Mouse (Mus musculus) MEL (cell line): ENCODE measurements at regions not wholly inside any gene's neighbourhood (a gene's known extent, or its start where the extent isn't known, plus 50 kb on each side); places are given as distances from the start of the nearest gene placed in this dataset.

Source experiments
- DNase-seq: peaks from one replicate; pipeline ENCODE4 v3.0.0; 2011; ENCODE audit warnings: low read depth, low spot score
- H3K27ac ChIP-seq: 2 replicates; pipeline ENCODE4 v1.5.1; 2012; ENCODE audit warnings: low read depth, mild to moderate bottlenecking, control low read depth, low read length, moderate library complexity; ENCODE audit not compliant: control insufficient read depth
- H3K27me3 ChIP-seq, 2 experiments: fragments of 150-350 bp in 1 of 2; sonication (generic) in 1 of 2; 2 replicates each; pipeline ENCODE4 v1.6.1; 2012; ENCODE audit warnings: low read length in 2 of 2, mild to moderate bottlenecking in 2 of 2, improper control_type of control experiment in 1 of 2, moderate library complexity in 1 of 2; ENCODE audit not compliant: insufficient read depth in 2 of 2, control insufficient read depth in 1 of 2
- H3K36me3 ChIP-seq, 2 experiments: 2 replicates each; pipeline ENCODE4 v1.6.1; 2012 to 2014; ENCODE audit warnings: low read length in 2 of 2, improper control_type of control experiment in 1 of 2, inconsistent platforms in 1 of 2, mild to moderate bottlenecking in 1 of 2; ENCODE audit not compliant: insufficient read depth in 2 of 2, control insufficient read depth in 1 of 2
- H3K4me1 ChIP-seq, 2 experiments: fragments of 150-350 bp in 1 of 2; sonication (generic) in 1 of 2; 2 replicates each; pipeline ENCODE4 v1.6.1; 2012; ENCODE audit warnings: low read length in 2 of 2, improper control_type of control experiment in 1 of 2, mild to moderate bottlenecking in 1 of 2; ENCODE audit not compliant: insufficient read depth in 2 of 2, control insufficient read depth in 1 of 2
- H3K4me3 ChIP-seq, 2 experiments: fragments of 150-350 bp in 1 of 2; sonication (generic) in 1 of 2; 2 replicates each; pipeline ENCODE4 v1.5.1; 2012; ENCODE audit warnings: low read depth in 2 of 2, low read length in 2 of 2, mild to moderate bottlenecking in 2 of 2, moderate library complexity in 2 of 2, control low read depth in 1 of 2, improper control_type of control experiment in 1 of 2; ENCODE audit not compliant: control insufficient read depth in 1 of 2, insufficient read depth in 1 of 2
- H3K79me2 ChIP-seq: 2 replicates; pipeline ENCODE4 v1.6.1; 2012; ENCODE audit warnings: mild to moderate bottlenecking, low read length, moderate library complexity; ENCODE audit not compliant: control insufficient read depth, poor library complexity, insufficient read depth
- H3K9ac ChIP-seq: 2 replicates; pipeline ENCODE4 v1.6.1; 2012; ENCODE audit warnings: low read depth, mild to moderate bottlenecking, control low read depth, low read length, moderate library complexity; ENCODE audit not compliant: control insufficient read depth, poor library complexity, severe bottlenecking
- H3K9me3 ChIP-seq: fragments of 150-350 bp; sonication (generic); replicated peaks from 2 replicates; pipeline ENCODE4 v1.6.1; 2012; ENCODE audit warnings: mild to moderate bottlenecking, low read length, improper control_type of control experiment, moderate library complexity; ENCODE audit not compliant: insufficient read depth
- BHLHE40 ChIP-seq: IDR thresholded peaks from 2 replicates; pipeline ENCODE4 v1.6.1; 2012; ENCODE audit warnings: low read depth, mild to moderate bottlenecking, inconsistent platforms, low read length, improper control_type of control experiment, borderline replicate concordance
- CHD1 ChIP-seq: IDR thresholded peaks from 2 replicates; pipeline ENCODE4 v1.6.1; 2012; ENCODE audit warnings: low read depth, mild to moderate bottlenecking, inconsistent platforms, low read length, improper control_type of control experiment
- CHD2 ChIP-seq: IDR thresholded peaks from 2 replicates; pipeline ENCODE4 v1.6.1; 2011; ENCODE audit warnings: low read length, improper control_type of control experiment
- CTCF ChIP-seq, 3 experiments: IDR thresholded peaks in 2 of 3; conservative IDR thresholded peaks in 1 of 3; 2 replicates each; pipeline ENCODE4 v1.5.1; 2011 to 2012; ENCODE audit warnings: low read length in 3 of 3, low read depth in 2 of 3, mild to moderate bottlenecking in 2 of 3, improper control_type of control experiment in 1 of 3, inconsistent platforms in 1 of 3, mixed read lengths in 1 of 3, moderate library complexity in 1 of 3; ENCODE audit not compliant: control insufficient read depth in 1 of 3, insufficient read depth in 1 of 3, poor library complexity in 1 of 3, severe bottlenecking in 1 of 3
- E2F4 ChIP-seq: IDR thresholded peaks from 2 replicates; pipeline ENCODE4 v1.6.1; 2011; ENCODE audit warnings: low read depth, low read length, improper control_type of control experiment, borderline replicate concordance
- ELF1 ChIP-seq: IDR thresholded peaks from 2 replicates; pipeline ENCODE4 v1.6.1; 2014; ENCODE audit warnings: low read depth, mild to moderate bottlenecking, inconsistent platforms, low read length, improper control_type of control experiment, moderate library complexity
- ETS1 ChIP-seq: IDR thresholded peaks from 2 replicates; pipeline ENCODE4 v1.6.1; 2012; ENCODE audit warnings: low read depth, mild to moderate bottlenecking, inconsistent platforms, low read length, improper control_type of control experiment, moderate library complexity
- GABPA ChIP-seq: IDR thresholded peaks from 2 replicates; pipeline ENCODE4 v1.6.1; 2012; ENCODE audit warnings: low read depth, mild to moderate bottlenecking, inconsistent platforms, low read length, improper control_type of control experiment, moderate library complexity
- GATA1 ChIP-seq: IDR thresholded peaks from 2 replicates; pipeline ENCODE4 v1.6.1; 2011; ENCODE audit warnings: low read depth, low read length, improper control_type of control experiment
- JUND ChIP-seq: IDR thresholded peaks from 2 replicates; pipeline ENCODE4 v1.6.1; 2011; ENCODE audit warnings: low read depth, mild to moderate bottlenecking, improper control_type of control experiment, low read length
- MAFK ChIP-seq: IDR thresholded peaks from 2 replicates; pipeline ENCODE4 v1.6.1; 2011; ENCODE audit warnings: low read depth, mild to moderate bottlenecking, low read length, improper control_type of control experiment, borderline replicate concordance
- MAX ChIP-seq: IDR thresholded peaks from 2 replicates; pipeline ENCODE4 v1.6.1; 2011; ENCODE audit warnings: low read length, improper control_type of control experiment
- MYB ChIP-seq: IDR thresholded peaks from 2 replicates; pipeline ENCODE4 v1.6.1; 2011; ENCODE audit warnings: mild to moderate bottlenecking, low read depth, low read length, improper control_type of control experiment
- MYC ChIP-seq: IDR thresholded peaks from 2 replicates; pipeline ENCODE4 v1.6.1; 2011; ENCODE audit warnings: low read depth, mild to moderate bottlenecking, low read length, improper control_type of control experiment, moderate library complexity
- NELFE ChIP-seq: IDR thresholded peaks from 2 replicates; pipeline ENCODE4 v1.6.1; 2011; ENCODE audit warnings: low read depth, low read length, improper control_type of control experiment
- NRF1 ChIP-seq: IDR thresholded peaks from 2 replicates; pipeline ENCODE4 v1.6.1; 2014; ENCODE audit warnings: low read depth, mild to moderate bottlenecking, inconsistent platforms, low read length, improper control_type of control experiment, moderate library complexity; ENCODE audit not compliant: poor library complexity, insufficient read depth, severe bottlenecking
- POLR2A ChIP-seq, 2 experiments: IDR thresholded peaks; 2 replicates each; pipeline ENCODE4 v1.6.1; 2011 to 2012; ENCODE audit warnings: low read length in 2 of 2, mild to moderate bottlenecking in 2 of 2, control low read depth in 1 of 2, improper control_type of control experiment in 1 of 2, low read depth in 1 of 2, moderate library complexity in 1 of 2; ENCODE audit not compliant: control insufficient read depth in 1 of 2, insufficient read depth in 1 of 2, poor library complexity in 1 of 2
- POLR2AphosphoS5 ChIP-seq: IDR thresholded peaks from 2 replicates; pipeline ENCODE4 v1.6.1; 2012; ENCODE audit warnings: low read depth, borderline replicate concordance, mild to moderate bottlenecking, inconsistent platforms, low read length, moderate library complexity, mixed read lengths
- SMC3 ChIP-seq: IDR thresholded peaks from 2 replicates; pipeline ENCODE4 v1.6.1; 2011; ENCODE audit warnings: low read depth, low read length, improper control_type of control experiment
- TAL1 ChIP-seq: IDR thresholded peaks from 2 replicates; pipeline ENCODE4 v1.6.1; 2012; ENCODE audit warnings: mild to moderate bottlenecking, inconsistent platforms, low read length, moderate library complexity, mixed read lengths
- TBP ChIP-seq: IDR thresholded peaks from 2 replicates; pipeline ENCODE4 v1.8.0; 2011; ENCODE audit warnings: low read depth, low read length, improper control_type of control experiment
- USF1 ChIP-seq: IDR thresholded peaks from 2 replicates; pipeline ENCODE4 v1.6.1; 2014; ENCODE audit warnings: low read depth, mild to moderate bottlenecking, inconsistent platforms, low read length, improper control_type of control experiment, moderate library complexity
- ZC3H11A ChIP-seq: IDR thresholded peaks from 2 replicates; pipeline ENCODE4 v1.6.1; 2012; ENCODE audit warnings: low read depth, mild to moderate bottlenecking, inconsistent platforms, low read length, improper control_type of control experiment
- ZKSCAN1 ChIP-seq: IDR thresholded peaks from 2 replicates; pipeline ENCODE4 v1.6.1; 2012; ENCODE audit warnings: low read depth, mild to moderate bottlenecking, inconsistent platforms, low read length, improper control_type of control experiment, moderate library complexity
- ZMIZ1 ChIP-seq: IDR thresholded peaks from 2 replicates; pipeline ENCODE4 v1.6.1; 2012; ENCODE audit warnings: low read depth, mild to moderate bottlenecking, inconsistent platforms, low read length, improper control_type of control experiment, moderate library complexity
- ZNF384 ChIP-seq: IDR thresholded peaks from 2 replicates; pipeline ENCODE4 v1.6.1; 2012; ENCODE audit warnings: low read depth, mild to moderate bottlenecking, inconsistent platforms, low read length, improper control_type of control experiment

GRCm38 (mm10) chr15:67950281-67951040 is 1449.8 kb upstream of the Lrrc6 start:
- TF ChIP-seq MYC (no peak), CHD2 (no peak), ELF1 (no peak), ZNF384 (no peak), MAFK (no peak), E2F4 (no peak), TAL1 (no peak), ZMIZ1 (no peak), POLR2AphosphoS5 (no peak), NRF1 (no peak), USF1 (no peak), MAX (no peak), BHLHE40 (no peak), SMC3 (no peak), GABPA (no peak), ZKSCAN1 (no peak), GATA1 (no peak)
- Histone ChIP-seq H3K27me3 (no peaks in the 10 kb centered on the region), H3K4me1 (no peaks in the 10 kb centered on the region), H3K4me3 (no peak overlapping the region), H3K27ac (no peak overlapping the region), H3K9me3 (no peaks in the 10 kb centered on the region), H3K36me3 (no peaks in the 10 kb centered on the region), H3K9ac (no peak overlapping the region), H3K79me2 (no peaks in the 10 kb centered on the region)
- no peak for DNase-seq

- no peaks in the 10 kb centered on the region for H3K9me3 ChIP-seq
- no peaks in the 10 kb centered on the region for H3K4me1 ChIP-seq
- no peak overlapping the region for H3K27ac ChIP-seq
- no peak overlapping the region for H3K4me3 ChIP-seq
- TF ChIP-seq USF1 (no peak), TBP (no peak), NELFE (no peak), JUND (no peak), BHLHE40 (no peak), POLR2A (IDR thresholded peaks at IDR 0.05; ENCODE audit: control insufficient read depth in 1 of 2, insufficient read depth in 1 of 2, low read depth in 1 of 2, low read length in 2 of 2, poor library complexity in 1 of 2) (no peak), MYB (no peak), TAL1 (no peak), POLR2AphosphoS5 (no peak), CHD1 (no peak), ETS1 (no peak), SMC3 (no peak), CTCF (IDR thresholded peaks at IDR 0.05 in 2 of 3, conservative IDR thresholded peaks at IDR 0.05 in 1 of 3; ENCODE audit: control insufficient read depth in 1 of 3, insufficient read depth in 1 of 3, low read depth in 2 of 3, low read length in 3 of 3, poor library complexity in 1 of 3, severe bottlenecking in 1 of 3) (no peak), ZC3H11A (no peak)
- no peak overlapping the region for H3K9ac ChIP-seq
- DNase-seq = no peak
- H3K27me3 ChIP-seq = no peaks in the 10 kb centered on the region
- H3K79me2 ChIP-seq = no peaks in the 10 kb centered on the region
- H3K36me3 ChIP-seq = no peaks in the 10 kb centered on the region
Observed at GRCm38 (mm10) chr15:67944330-67945082, 1443.8 kb upstream of the Lrrc6 start.
